Mouse (Mus musculus) cerebellum, adult 2 months (tissue): Measurements from ENCODE around the gene Ccdc148.

Experiments used
- CTCF ChIP-seq: fragments of 200-500 bp; IDR thresholded peaks from 2 replicates; pipeline ENCODE4 v1.5.1; 2011; ENCODE audit warnings: low read depth, mild to moderate bottlenecking, control low read depth, low read length, moderate library complexity, borderline replicate concordance; ENCODE audit not compliant: insufficient read depth
- POLR2A ChIP-seq: fragments of 200-500 bp; IDR thresholded peaks from 2 replicates; pipeline ENCODE4 v1.6.1; 2011; ENCODE audit warnings: low read length, control low read depth, borderline replicate concordance; ENCODE audit not compliant: insufficient read depth

DNA sequence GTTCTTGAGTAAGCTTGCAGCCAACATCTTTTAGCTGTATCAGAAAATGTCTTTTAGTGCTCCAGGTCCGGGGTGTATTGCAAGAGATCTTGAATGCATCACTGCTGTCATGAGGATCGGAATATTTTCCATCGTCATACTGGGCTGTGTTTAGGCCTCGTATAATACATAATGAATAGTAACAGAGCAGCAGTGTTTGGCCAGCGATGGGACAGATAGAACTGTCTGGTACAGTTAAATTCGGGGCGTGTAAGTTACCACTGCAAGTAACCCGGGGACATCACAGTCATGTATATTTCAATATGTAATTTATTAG, 1.8 kb upstream of the Ccdc148 start:
- TF ChIP-seq POLR2A, result no peak
- no peak for TF ChIP-seq CTCF
